Mouse (Mus musculus): ENCODE measurements around the gene Olfr544.

- TF ChIP-seq POLR2A (IDR thresholded peaks at IDR 0.05; ENCODE audit: control insufficient read depth, extremely low read depth, insufficient read depth, low read length, poor library complexity) (no peak), CTCF (IDR thresholded peaks at IDR 0.05; ENCODE audit: borderline replicate concordance, control insufficient read depth, extremely low read depth, insufficient read depth, low read length, poor library complexity) (no peak)
These were observed 13.9 kb upstream of the Olfr544 start for GRCm38 (mm10) chr7:102501986-102502385.
